Mouse (Mus musculus) spleen, postnatal 4 days (tissue): Measurements from ENCODE around the gene Caskin2.
A peak's percentile ranks its signal among the peaks of the same experiment; 100 is the strongest.

ENCODE experiments used
- DNase-seq, 2 experiments: peaks; one replicate each; pipeline ENCODE4 v3.0.0; 2022; ENCODE audit warnings: low spot score in 2 of 2

Gene Caskin2

DNA sequence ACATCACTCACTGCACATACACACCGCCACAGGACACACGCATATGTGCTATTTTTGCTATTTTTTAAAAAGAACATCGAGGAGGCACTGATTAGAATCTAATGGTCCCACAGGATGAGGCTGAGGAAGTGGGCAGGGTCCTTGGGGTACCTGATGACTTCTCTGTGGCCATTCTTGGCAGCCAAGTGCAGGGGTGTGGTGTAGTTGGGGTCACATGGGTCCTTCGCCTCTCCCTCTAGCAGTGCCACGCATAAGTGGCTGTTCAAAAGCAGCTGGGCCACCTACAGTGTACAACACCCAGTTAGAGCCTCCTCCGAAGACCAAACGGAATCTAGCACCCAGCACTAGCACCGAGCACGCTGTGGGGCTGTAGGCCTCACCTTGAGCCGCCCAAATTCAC is 7.3 kb downstream of the Caskin2 start:
- no peak for DNase-seq

- DNase-seq = peak in 1 of 2 experiments; percentile 55
These were observed 8.4 kb downstream of the Caskin2 start for GRCm38 (mm10) chr11:115805005-115805404.

DNA sequence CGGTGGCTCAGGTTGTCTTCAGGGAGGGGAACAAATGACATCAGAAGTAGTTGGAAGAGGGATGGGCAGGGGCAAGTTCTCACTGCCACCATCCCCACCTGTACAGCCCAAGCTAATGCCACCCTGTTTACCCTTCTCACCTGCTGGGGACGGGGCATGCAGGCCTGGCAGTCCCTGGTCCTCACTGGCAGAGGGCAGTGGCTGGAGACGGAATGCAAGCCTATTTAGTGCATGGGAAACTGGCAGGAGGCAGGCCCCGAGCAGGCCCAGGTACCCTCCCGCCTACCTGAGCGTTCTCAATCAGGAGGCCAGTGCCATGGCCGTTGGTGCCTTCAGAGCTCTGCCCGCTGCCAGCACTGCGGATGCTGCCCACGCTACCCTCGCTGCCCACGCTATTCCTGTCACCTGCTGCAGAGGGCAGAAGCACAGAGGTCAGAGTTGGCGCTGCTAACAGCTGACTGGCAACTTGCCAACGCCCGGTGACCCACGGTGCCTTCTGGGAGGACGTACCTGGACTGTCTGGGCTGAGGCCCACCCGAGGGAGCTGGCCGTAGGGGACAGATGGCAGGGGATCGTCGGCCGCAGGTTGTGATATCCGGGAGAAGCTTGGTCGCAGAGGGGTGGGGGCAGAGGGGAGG is 10.2 kb downstream of the Caskin2 start:
- no peak for DNase-seq

DNA sequence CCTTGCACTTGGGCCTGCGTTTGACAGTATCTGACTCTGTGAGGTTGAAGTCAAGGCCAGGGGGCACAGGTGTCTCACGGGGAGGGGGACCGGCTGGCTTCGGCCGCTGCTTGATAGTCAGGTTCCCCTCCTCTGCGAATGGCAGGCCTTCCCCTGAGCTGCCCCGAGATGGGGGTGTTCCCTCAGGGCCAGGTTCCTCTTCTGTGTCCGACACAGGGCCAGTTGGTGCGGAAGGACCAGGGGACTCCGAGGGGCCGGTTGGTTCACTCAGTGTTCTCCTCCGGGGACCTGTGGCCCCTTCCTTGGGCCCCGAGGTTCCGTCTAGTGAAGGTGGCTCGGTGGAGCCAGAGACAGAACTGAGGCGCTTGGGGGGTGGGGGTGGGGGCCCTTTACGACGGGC is 12.5 kb downstream of the Caskin2 start:
- DNase-seq = no peak

DNA sequence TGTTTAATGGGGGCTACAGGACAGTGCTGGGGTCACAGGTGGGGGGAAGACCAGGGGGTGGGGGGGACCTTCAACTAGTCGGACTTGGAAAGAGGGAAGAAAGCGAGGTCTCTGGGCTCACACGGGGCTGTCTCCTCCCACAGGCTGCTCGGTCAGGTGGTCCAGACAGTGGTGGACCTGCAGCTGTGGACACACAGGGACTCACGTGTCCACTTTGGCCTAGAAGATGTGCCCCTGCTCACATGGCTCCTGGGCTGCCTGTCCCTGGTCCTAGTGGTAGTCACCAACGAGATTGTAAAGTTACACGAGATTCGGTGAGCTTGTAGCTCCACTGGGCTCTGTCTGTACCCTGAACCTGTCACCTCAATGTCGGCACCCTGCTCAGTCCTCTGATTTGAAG is 15.8 kb downstream of the Caskin2 start:
- DNase-seq = no peak

- DNase-seq = no peak
These were observed 16.5 kb downstream of the Caskin2 start for GRCm38 (mm10) chr11:115796898-115797297.

- no peak for DNase-seq
These were observed 21.1 kb downstream of the Caskin2 start for GRCm38 (mm10) chr11:115792353-115792752.

GRCm38 (mm10) chr11:115791919-115792318 is 21.5 kb downstream of the Caskin2 start:
- no peak for DNase-seq

DNA sequence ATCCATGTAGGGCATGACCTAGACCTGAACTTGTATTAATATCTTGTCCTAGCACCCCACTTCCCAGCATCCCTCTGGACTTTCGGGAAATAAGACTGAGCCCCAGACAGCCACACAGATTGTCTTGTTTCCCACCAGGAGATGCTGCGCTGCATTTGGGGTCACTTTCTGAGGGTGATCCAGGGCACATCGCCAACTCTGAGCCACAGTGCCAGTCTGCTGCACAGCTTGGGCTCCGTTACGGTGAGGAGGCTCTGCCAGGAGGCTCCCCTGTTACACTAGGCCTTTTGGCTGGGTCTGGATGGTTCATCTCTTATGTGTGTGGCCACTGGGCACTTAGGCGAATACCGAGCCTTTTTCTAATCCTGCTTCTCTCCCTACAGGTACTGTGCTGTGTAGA is 23.7 kb downstream of the Caskin2 start:
- no peak for DNase-seq

GRCm38 (mm10) chr11:115786473-115786872 is 27.0 kb downstream of the Caskin2 start:
- no peak for DNase-seq

DNA sequence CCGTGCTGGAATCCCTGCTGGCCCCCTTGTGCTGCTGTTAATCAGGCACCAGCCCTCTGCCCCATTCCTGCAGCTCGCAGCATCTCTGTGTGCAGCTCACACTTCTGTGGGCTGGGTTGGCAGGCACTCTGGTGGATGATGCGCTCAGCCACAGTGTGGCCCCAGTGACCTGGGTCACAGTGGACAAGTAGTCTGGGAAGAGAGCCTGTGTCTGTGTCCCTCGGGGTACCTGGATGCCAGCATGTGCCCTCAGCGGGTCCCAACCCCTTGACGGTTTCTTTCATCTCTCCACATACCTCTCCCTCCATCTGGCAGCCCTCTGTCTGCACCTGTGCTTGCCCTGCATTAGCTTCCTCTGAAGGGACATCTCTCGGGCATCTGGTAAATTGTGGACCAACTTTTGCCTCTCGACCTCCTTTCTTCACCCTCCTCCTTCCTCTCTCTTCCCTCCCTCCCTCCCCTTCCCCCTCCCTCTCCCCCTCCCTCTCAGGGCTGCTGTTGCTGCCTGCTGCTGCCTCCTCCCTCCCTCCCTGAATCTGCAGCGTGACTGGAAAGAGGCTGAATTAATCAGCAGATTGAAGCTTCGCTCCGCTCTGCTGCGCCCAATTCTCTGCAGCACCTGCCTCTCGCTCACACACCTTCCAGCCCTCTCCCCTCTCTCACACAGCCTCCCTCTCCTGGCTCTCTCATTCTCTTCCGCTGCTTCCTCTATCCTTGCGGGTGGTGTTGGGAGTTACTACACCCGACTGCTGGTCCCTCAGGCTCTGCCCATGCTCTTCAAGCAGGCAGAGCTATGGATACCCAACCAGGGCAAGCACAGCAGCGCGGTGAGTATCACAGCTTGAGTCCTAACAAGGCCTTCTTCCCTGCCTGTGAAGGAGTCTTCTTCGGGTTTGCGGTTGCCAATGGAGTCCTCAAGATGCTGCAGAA is 33.0 kb downstream of the Caskin2 start:
- DNase-seq = no peak

GRCm38 (mm10) chr11:115779038-115779571 is 34.3 kb downstream of the Caskin2 start:
- DNase-seq = peak; percentile 57 to 77

DNA sequence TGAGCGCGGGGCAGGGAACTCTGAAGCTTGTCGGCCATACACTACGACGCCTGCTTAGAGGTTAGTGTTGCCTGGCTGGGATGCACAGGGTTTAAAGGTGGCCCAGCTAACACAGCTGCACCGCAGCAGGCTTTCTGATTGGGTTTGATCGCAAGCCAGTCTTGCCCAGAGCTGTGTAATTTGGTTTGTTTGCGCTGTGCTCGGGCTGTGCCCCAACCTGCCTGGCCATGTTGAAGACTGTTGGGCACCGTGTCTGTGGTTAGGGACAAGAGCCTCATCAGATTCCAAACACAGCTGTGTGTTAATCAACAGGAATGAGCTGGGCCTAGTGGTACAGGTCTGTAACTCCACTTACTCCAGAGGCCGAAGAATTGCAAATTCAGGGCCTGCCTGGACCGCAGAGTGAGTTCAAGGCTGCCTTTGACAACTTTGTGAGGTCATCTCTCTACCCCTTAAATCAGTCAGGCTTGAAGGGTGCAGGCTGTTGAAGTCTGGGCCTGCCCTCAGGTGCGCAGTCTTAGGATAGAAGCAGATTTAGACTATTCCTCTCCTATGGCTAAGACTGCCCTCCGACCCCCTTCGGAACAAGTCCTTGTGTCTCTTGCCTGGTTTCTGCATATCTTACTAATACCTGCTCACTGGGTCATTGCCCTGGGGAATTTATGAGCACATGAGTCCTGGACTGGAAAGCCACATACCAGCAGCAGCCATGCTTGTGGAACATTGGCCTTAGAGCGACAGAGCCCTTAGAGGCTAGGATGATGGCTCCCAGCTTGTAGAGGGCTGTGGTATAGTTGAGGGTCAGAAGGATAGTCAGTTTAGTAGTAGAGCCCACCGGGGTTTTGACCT is 35.7 kb downstream of the Caskin2 start:
- no peak for DNase-seq

- no peak for DNase-seq
These were observed 36.5 kb downstream of the Caskin2 start for GRCm38 (mm10) chr11:115776954-115777353.

- no peak for DNase-seq
These were observed 37.4 kb downstream of the Caskin2 start for GRCm38 (mm10) chr11:115775821-115776665.

DNA sequence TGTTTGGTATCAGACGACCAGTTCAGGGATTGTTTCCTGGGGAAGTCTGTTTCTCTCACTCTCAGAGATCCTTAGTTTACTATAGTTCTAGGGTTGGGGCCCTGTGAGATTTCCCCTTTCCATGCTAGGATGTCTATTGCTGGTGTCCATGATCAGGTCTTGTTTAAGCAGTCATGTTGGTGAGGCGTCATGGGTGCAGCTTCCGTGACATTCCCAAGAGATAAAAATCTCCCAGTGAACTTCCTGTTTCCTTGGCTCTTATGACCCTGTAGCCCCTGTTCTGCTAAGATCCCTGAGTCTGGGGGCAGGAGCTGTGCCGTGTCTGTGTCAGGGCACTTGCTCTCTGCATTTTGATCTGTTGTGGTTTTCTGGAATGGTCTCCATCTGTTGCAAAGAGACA is 38.8 kb downstream of the Caskin2 start:
- no peak for DNase-seq

GRCm38 (mm10) chr11:115768896-115769295 is 44.5 kb downstream of the Caskin2 start:
- no peak for DNase-seq

- no peak for DNase-seq
These were observed 46.5 kb downstream of the Caskin2 start for GRCm38 (mm10) chr11:115766981-115767380.

DNA sequence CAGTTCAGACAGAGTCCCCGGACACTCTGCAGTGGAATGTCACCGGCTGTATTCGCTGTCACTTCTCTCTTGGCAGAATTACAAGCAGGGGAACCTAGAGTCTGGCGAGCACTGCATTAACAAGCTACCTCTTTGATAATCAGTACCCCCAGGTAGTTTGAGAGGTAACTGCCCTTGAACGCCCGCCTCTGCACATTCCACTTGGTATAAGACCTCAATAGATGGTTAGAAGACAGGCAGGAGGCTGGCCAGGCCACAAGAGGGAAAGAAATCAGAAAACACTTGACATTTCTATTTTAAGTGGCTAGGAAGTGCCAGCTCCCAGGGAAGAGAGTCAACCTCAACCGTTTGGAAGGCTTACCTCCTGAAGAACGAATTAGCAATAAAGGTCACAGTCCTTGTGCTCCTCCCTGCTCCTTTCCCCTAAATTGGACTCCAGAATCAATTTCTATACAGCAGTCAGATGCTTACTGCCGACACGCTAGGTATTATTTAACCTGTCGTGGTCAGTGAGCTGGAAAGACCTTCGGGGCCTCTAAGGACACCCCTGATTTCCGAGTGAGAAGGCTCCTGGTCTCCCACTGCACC is 47.0 kb downstream of the Caskin2 start:
- no peak for DNase-seq

DNA sequence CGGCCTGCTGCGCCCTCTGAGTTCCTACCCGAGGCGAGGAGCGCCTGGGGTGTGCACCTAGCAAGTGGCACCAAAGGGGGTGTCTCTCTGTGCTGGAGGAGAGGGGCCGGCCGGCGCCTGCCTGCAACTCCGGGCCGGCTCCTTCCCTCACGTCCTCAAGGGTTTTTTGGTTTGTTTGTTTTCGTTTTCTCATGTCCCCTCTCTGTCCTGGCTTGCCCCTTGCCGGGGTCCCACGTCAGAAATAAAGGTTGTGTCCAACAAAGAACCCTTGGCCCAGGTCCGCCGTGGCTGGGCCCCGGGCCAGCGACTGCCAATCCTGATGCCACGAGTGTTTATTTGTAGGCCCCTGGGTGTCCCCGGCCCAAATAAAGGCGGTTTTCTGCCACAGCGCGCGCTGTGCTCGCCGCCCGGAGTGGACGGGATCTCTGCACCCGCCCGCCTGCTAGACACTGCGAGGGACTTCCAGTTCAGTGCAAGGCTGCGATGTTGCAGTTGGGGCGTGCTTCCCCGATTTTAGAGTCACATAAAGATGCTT is 47.8 kb downstream of the Caskin2 start:
- DNase-seq = peak; percentile 44 to 78
